Mouse (Mus musculus): ENCODE data around the gene Zfp846.

DNA sequence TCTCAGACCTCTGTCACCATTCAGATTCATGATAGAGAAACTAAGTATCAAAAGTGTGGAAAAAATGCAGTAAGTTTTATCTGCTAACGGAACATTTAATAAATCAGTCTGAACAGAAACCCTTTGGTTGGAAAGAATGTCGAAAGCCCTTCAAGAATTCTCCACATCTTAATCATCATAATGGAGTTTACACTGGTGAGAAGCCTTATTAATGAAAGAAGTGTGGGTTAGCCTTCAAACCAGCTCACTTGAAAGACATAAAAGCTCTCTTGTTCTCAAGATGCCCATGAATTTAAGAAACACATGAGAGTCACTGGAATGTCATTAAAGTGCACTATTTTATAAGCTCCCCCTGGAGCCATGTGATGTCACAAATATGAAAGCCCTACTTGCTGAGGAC lies 35.6 kb downstream of the Zfp846 start:
- TF ChIP-seq CTCF (IDR thresholded peaks at IDR 0.05; ENCODE audit: low read depth) (no peak), EP300 (IDR thresholded peaks at IDR 0.05; ENCODE audit: low read depth) (no peak)

Measured in liver, embryonic 14.5 days (tissue).